Mouse (Mus musculus) forebrain, embryonic 14.5 days (tissue): Measurements from ENCODE around the gene Edc4. TPM values are rescaled to one million over a fixed set of nuclear protein-coding genes. Genes with fewer than 3 reads are reported as not detected.
A peak's percentile ranks its signal among the peaks of the same experiment; 100 is the strongest.

Experiments
- ATAC-seq: fragments of 200-750 bp; cut with Nextera tagmentation; 2 replicates; pipeline ENCODE4 v1.8.0; 2017; ENCODE audit warnings: mild to moderate bottlenecking, moderate library complexity
- DNase-seq: peaks from one replicate; pipeline ENCODE4 v3.0.0-alpha.2; 2015; ENCODE audit warnings: low spot score
- H3K27ac ChIP-seq: fragments of 300-500 bp; sonication (generic); 2 replicates; pipeline ENCODE4 v1.5.1; 2014; ENCODE audit warnings: low read depth, mild to moderate bottlenecking, control low read depth, low read length, moderate library complexity
- H3K27me3 ChIP-seq: fragments of 300-500 bp; sonication (generic); replicated peaks from 2 replicates; pipeline ENCODE4 v1.6.1; 2014; ENCODE audit warnings: low read length, control low read depth, mixed read lengths; ENCODE audit not compliant: control insufficient read depth, insufficient read depth
- H3K36me3 ChIP-seq: fragments of 300-500 bp; sonication (generic); 2 replicates; pipeline ENCODE4 v1.6.1; 2014; ENCODE audit warnings: low read length, control low read depth; ENCODE audit not compliant: control insufficient read depth, insufficient read depth
- H3K4me1 ChIP-seq: fragments of 300-500 bp; sonication (generic); 2 replicates; pipeline ENCODE4 v1.6.1; 2014; ENCODE audit warnings: antibody characterized with exemption, low read length, control low read depth; ENCODE audit not compliant: control insufficient read depth, insufficient read depth
- H3K4me2 ChIP-seq: fragments of 300-500 bp; sonication (generic); 2 replicates; pipeline ENCODE4 v1.6.1; 2014; ENCODE audit warnings: mild to moderate bottlenecking, control low read depth, low read length
- H3K4me3 ChIP-seq: fragments of 300-500 bp; sonication (generic); 2 replicates; pipeline ENCODE4 v1.5.1; 2014; ENCODE audit warnings: low read depth, low read length, control low read depth
- H3K9ac ChIP-seq: fragments of 300-500 bp; sonication (generic); 2 replicates; pipeline ENCODE4 v1.6.1; 2014; ENCODE audit warnings: mild to moderate bottlenecking, low read length, control low read depth, moderate library complexity
- H3K9me3 ChIP-seq: fragments of 300-500 bp; sonication (generic); replicated peaks from 2 replicates; pipeline ENCODE4 v1.6.1; 2016; ENCODE audit warnings: low read length, control low read depth, mixed read lengths; ENCODE audit not compliant: control insufficient read depth
- WGBS: fragments of 180-500 bp; shearing (Covaris S2); extraction: QIAGEN DNeasy Blood & Tissue Kit; methylation state at CpG from one replicate; pipeline ENCODE4 v1.1.7; 2014; 5-methylcytosine and 5-hydroxymethylcytosine counted together
- polyA plus RNA-seq: library from polyadenylated mRNA; unstranded; fragments of >200 nt; fragmentation: Nextera tagmentation; extraction: Ambion mirVana; gene quantifications from 2 replicates; pipeline ENCODE4 v1.2.1, GENCODE M21; 2014

Gene Edc4
- polyA plus RNA-seq, 1 experiment from 2014 or later = 27.9 TPM

- WGBS = 81% methylated on average over 9 of the region's 9 CpGs
These were observed 17.3 kb downstream of the Edc4 start for GRCm38 (mm10) chr8:105897801-105898480.

GRCm38 (mm10) chr8:105900180-105900940 is 19.7 kb downstream of the Edc4 start, which contains the start of gene Pskh1:
Gene Pskh1, plus strand, starts transcription at chr8:105900441.
- no peaks in the 10 kb centered on the region for H3K36me3 ChIP-seq
- peaks cover 5% of the 10 kb centered on the region; the same call in 1 of the 2 replicates for H3K4me1 ChIP-seq
- H3K4me2 ChIP-seq = peak within 1 kb of the TSS; percentile 62
- peak; percentile 96 for DNase-seq
- WGBS = under 1% methylated on average over 49 of the region's 68 CpGs
- peak within 1 kb of the TSS; percentile 98 for H3K9ac ChIP-seq
- peak within 1 kb of the TSS; percentile 93 for H3K4me3 ChIP-seq
- ATAC-seq = peak; percentile 94
- no peaks in the 10 kb centered on the region for H3K9me3 ChIP-seq
- H3K27me3 ChIP-seq = no peaks in the 10 kb centered on the region
- H3K27ac ChIP-seq = peak within 1 kb of the TSS; percentile 82

More at GRCm38 (mm10) chr8:105897801-105898480, 17.3 kb downstream of the Edc4 start:
- Histone ChIP-seq H3K4me2 (no peak overlapping the region), H3K27ac (no peak overlapping the region), H3K9ac (no peak overlapping the region), H3K9me3 (no peaks in the 10 kb centered on the region), H3K27me3 (no peaks in the 10 kb centered on the region), H3K4me1 (peaks cover 8% of the 10 kb centered on the region; the same call in 1 of the 2 replicates), H3K4me3 (no peak overlapping the region), H3K36me3 (peaks cover 8% of the 10 kb centered on the region; the same call in 1 of the 2 replicates)
- DNase-seq (no peak), ATAC-seq (no peak)

- peaks cover 5% of the 10 kb centered on the region; the same call in 1 of the 2 replicates for H3K4me1 ChIP-seq
- 39% methylated on average over 16 of the region's 16 CpGs for WGBS
These were observed 20.4 kb downstream of the Edc4 start for GRCm38 (mm10) chr8:105900941-105901616.

GRCm38 (mm10) chr8:105919390-105919789 is 38.7 kb downstream of the Edc4 start:
- no peak for ATAC-seq
- H3K27ac ChIP-seq = no peak overlapping the region
- 93% methylated on average over 3 of the region's 3 CpGs for WGBS

More at GRCm38 (mm10) chr8:105900941-105901616, 20.4 kb downstream of the Edc4 start:
- Histone ChIP-seq H3K27me3 (no peaks in the 10 kb centered on the region), H3K9ac (peak overlapping the region; percentile 98), H3K4me2 (peak overlapping the region; percentile 62), H3K4me3 (peak overlapping the region; percentile 93), H3K27ac (peak overlapping the region; percentile 82; the same call in 1 of the 2 replicates), H3K36me3 (no peaks in the 10 kb centered on the region), H3K9me3 (no peaks in the 10 kb centered on the region)
- DNase-seq (no peak), ATAC-seq (no peak)

GRCm38 (mm10) chr8:105925123-105925522 is 44.4 kb downstream of the Edc4 start:
- Histone ChIP-seq H3K27ac (no peak overlapping the region), H3K27me3 (no peaks in the 10 kb centered on the region), H3K9me3 (no peaks in the 10 kb centered on the region), H3K4me3 (no peak overlapping the region), H3K4me1 (no peaks in the 10 kb centered on the region), H3K4me2 (no peak overlapping the region), H3K9ac (no peak overlapping the region), H3K36me3 (peaks cover 9% of the 10 kb centered on the region; the same call in 1 of the 2 replicates)
- ATAC-seq = no peak
- DNase-seq = no peak
- WGBS = 48% methylated on average over 3 of the region's 3 CpGs

More at GRCm38 (mm10) chr8:105919390-105919789, 38.7 kb downstream of the Edc4 start:
- Histone ChIP-seq H3K9me3 (no peaks in the 10 kb centered on the region), H3K27me3 (no peaks in the 10 kb centered on the region), H3K4me2 (no peak overlapping the region), H3K4me3 (no peak overlapping the region), H3K4me1 (no peaks in the 10 kb centered on the region), H3K9ac (no peak overlapping the region), H3K36me3 (peaks cover 5% of the 10 kb centered on the region; the same call in 1 of the 2 replicates)
- no peak for DNase-seq

GRCm38 (mm10) chr8:105930602-105931001 is 49.9 kb downstream of the Edc4 start:
- ATAC-seq = peak; percentile 75

GRCm38 (mm10) chr8:105931271-105931670 is 50.6 kb downstream of the Edc4 start:
- peaks cover 2% of the 10 kb centered on the region for H3K4me1 ChIP-seq
- H3K4me3 ChIP-seq = no peak overlapping the region
- WGBS = 93% methylated on average over 3 of the region's 3 CpGs
- H3K36me3 ChIP-seq = peaks cover 19% of the 10 kb centered on the region; the same call in 1 of the 2 replicates
- H3K27ac ChIP-seq = no peak overlapping the region
- no peak for ATAC-seq
- H3K9ac ChIP-seq = no peak overlapping the region
- no peak overlapping the region for H3K4me2 ChIP-seq
- no peak for DNase-seq
- no peaks in the 10 kb centered on the region for H3K27me3 ChIP-seq
- no peaks in the 10 kb centered on the region for H3K9me3 ChIP-seq

More at GRCm38 (mm10) chr8:105930602-105931001, 49.9 kb downstream of the Edc4 start:
- H3K27ac ChIP-seq = peak overlapping the region; percentile 48; the same call in 1 of the 2 replicates
- no peaks in the 10 kb centered on the region for H3K4me1 ChIP-seq
- no peak overlapping the region for H3K4me2 ChIP-seq
- 15% methylated on average over 8 of the region's 8 CpGs for WGBS
- peaks cover 19% of the 10 kb centered on the region; the same call in 1 of the 2 replicates for H3K36me3 ChIP-seq
- no peak overlapping the region for H3K4me3 ChIP-seq
- no peaks in the 10 kb centered on the region for H3K9me3 ChIP-seq
- H3K9ac ChIP-seq = peak overlapping the region; percentile 40
- no peaks in the 10 kb centered on the region for H3K27me3 ChIP-seq
- peak; percentile 76 for DNase-seq

GRCm38 (mm10) chr8:105932525-105932924 is 51.8 kb downstream of the Edc4 start:
- 92% methylated on average over 11 of the region's 11 CpGs for WGBS

More at GRCm38 (mm10) chr8:105932525-105932924, 51.8 kb downstream of the Edc4 start:
- Histone ChIP-seq H3K27ac (no peak overlapping the region), H3K9me3 (no peaks in the 10 kb centered on the region), H3K27me3 (no peaks in the 10 kb centered on the region), H3K4me3 (no peak overlapping the region), H3K36me3 (peaks cover 19% of the 10 kb centered on the region; the same call in 1 of the 2 replicates), H3K9ac (no peak overlapping the region), H3K4me2 (no peak overlapping the region), H3K4me1 (peaks cover 5% of the 10 kb centered on the region)
- ATAC-seq (no peak), DNase-seq (no peak)
